Mouse (Mus musculus): ENCODE data around the gene Vasn. TPM values are rescaled to one million over a fixed set of nuclear protein-coding genes. Genes with fewer than 3 reads are reported as not detected.
A peak's percentile ranks its signal among the peaks of the same experiment; 100 is the strongest.

Vasn gene
- polyA plus RNA-seq, 1 experiment from 2014 or later: 2.1 TPM

DNA sequence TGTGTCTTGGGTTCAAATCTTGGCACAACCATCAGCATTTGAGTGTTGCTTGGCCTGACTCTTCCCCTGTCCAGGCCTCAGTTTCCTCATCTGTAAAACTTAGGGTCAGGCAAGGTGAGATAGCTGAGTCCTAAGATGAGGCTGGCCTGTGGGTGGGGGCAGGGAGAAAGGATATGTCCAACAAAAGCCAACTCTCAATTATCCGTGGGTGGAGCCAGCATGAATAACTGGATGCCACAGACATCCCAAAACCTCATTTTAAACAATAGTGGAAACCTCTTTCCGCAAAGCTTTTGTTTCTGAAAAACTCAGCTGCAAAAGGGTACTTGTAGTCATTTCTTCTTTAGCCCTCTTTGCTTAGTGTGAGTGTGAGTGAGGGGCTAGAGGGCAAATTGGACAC, 42.9 kb upstream of the Vasn start:
- Histone ChIP-seq H3K9ac (ENCODE audit: low read length) (peak overlapping the region; percentile 90), H3K4me3 (ENCODE audit: low read depth, low read length) (peak overlapping the region; percentile 73; the same call in 1 of the 2 replicates)

GRCm38 (mm10) chr16:4597296-4597695, 42.4 kb upstream of the Vasn start:
- no peaks in the 10 kb centered on the region for H3K36me3 ChIP-seq (ENCODE audit: control insufficient read depth, insufficient read depth, low read length)
- no peak for DNase-seq (ENCODE audit: low spot score)
- H3K27ac ChIP-seq (ENCODE audit: low read depth, low read length): no peak overlapping the region
- 0 out of 2 replicates have a peak overlapping the region, but pooled peaks have one; percentile 2 for H3K4me3 ChIP-seq (ENCODE audit: low read depth, low read length)
- peaks cover 45% of the 10 kb centered on the region for H3K4me1 ChIP-seq (ENCODE audit: control insufficient read depth, insufficient read depth, low read length)
- peak overlapping the region; percentile 93; the same call in 1 of the 2 replicates for H3K4me2 ChIP-seq (ENCODE audit: low read length)
- 65% methylated on average over 7 of the region's 7 CpGs for WGBS
- no peak for ATAC-seq
- no peaks in the 10 kb centered on the region for H3K9me3 ChIP-seq (replicated peaks; ENCODE audit: control insufficient read depth, low read length)
- peak overlapping the region; percentile 90 for H3K9ac ChIP-seq (ENCODE audit: low read length)
- no peaks in the 10 kb centered on the region for H3K27me3 ChIP-seq (replicated peaks; ENCODE audit: control insufficient read depth, insufficient read depth, low read length)

More for the DNA sequence above, 42.9 kb upstream of the Vasn start:
- peaks cover 42% of the 10 kb centered on the region for H3K4me1 ChIP-seq (ENCODE audit: control insufficient read depth, insufficient read depth, low read length)
- WGBS: 33% methylated on average over 2 of the region's 2 CpGs
- ATAC-seq (no peak), DNase-seq (ENCODE audit: low spot score) (no peak)
- no peaks in the 10 kb centered on the region for H3K27me3 ChIP-seq (replicated peaks; ENCODE audit: control insufficient read depth, insufficient read depth, low read length)
- no peak overlapping the region for H3K27ac ChIP-seq (ENCODE audit: low read depth, low read length)
- H3K36me3 ChIP-seq (ENCODE audit: control insufficient read depth, insufficient read depth, low read length): no peaks in the 10 kb centered on the region
- no peaks in the 10 kb centered on the region for H3K9me3 ChIP-seq (replicated peaks; ENCODE audit: control insufficient read depth, low read length)
- peak overlapping the region; percentile 93 for H3K4me2 ChIP-seq (ENCODE audit: low read length)

DNA sequence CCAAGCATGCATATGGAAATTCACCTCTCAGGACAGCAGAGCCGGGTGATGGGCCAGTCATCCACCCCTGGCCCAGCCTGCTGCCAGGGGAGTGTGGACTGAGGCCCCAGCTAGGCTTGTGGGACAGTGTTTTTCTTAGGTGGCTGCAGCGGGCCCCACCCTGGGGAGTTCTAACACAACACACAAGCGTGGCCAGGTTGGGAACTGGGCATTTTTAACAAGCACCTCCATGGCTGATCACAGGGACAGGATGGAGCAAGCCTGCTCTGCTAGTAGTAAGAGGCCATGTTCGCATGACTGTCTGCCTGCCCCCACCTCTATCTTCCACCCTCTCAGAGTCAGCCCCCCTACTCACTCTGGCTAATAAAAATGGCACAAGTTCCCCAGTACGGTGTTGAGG, 41.7 kb upstream of the Vasn start:
- H3K9ac ChIP-seq (ENCODE audit: low read length): peak overlapping the region; percentile 13; the same call in 1 of the 2 replicates
- H3K4me3 ChIP-seq (ENCODE audit: low read depth, low read length): no peak overlapping the region

DNA sequence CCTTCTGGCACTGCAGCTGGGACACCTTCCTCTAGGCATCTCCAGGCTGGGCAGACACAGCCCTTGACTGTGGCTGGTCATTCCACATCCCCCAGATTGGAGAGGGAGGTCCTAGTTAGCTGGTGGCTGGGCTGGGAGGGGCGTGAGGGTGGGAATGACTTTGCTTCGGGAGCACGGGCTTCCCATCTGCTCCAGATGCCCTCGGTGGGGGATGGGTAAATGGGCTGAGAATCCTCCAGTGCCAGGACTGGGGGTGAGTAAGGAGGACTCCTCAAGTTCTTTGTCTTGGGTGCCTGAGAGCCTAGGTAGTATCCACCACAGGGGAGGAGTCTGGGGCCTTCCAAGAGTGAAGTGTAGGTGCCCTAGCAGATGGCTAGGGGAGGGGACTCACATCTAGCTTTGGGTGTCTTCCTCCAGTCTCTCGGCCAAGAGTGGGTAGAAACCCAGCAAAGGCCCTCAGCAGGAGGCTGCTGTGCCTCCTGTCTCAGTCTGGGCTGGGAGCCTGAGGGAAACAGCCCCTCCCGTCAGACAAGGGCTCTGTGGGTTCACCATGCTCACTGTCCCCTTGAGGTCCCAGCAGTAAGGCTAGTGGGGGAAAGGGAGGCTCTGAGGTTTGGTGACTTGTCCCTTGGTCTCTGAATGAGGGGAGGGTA, 40.7 kb upstream of the Vasn start:
- H3K36me3 ChIP-seq (ENCODE audit: control insufficient read depth, insufficient read depth, low read length): no peaks in the 10 kb centered on the region
- 0 out of 2 replicates have a peak overlapping the region, but pooled peaks have one; percentile 29 for H3K9ac ChIP-seq (ENCODE audit: low read length)
- H3K27ac ChIP-seq (ENCODE audit: low read depth, low read length): peak overlapping the region; percentile 14; the same call in 1 of the 2 replicates
- ATAC-seq (no peak), DNase-seq (ENCODE audit: low spot score) (peak; percentile 33)
- H3K4me2 ChIP-seq (ENCODE audit: low read length): no peak overlapping the region
- WGBS: 29% methylated on average over 6 of the region's 6 CpGs
- no peaks in the 10 kb centered on the region for H3K27me3 ChIP-seq (replicated peaks; ENCODE audit: control insufficient read depth, insufficient read depth, low read length)
- no peaks in the 10 kb centered on the region for H3K9me3 ChIP-seq (replicated peaks; ENCODE audit: control insufficient read depth, low read length)
- H3K4me3 ChIP-seq (ENCODE audit: low read depth, low read length): no peak overlapping the region
- H3K4me1 ChIP-seq (ENCODE audit: control insufficient read depth, insufficient read depth, low read length): peaks cover 48% of the 10 kb centered on the region

More for the DNA sequence above, 41.7 kb upstream of the Vasn start:
- peaks cover 49% of the 10 kb centered on the region for H3K4me1 ChIP-seq (ENCODE audit: control insufficient read depth, insufficient read depth, low read length)
- H3K4me2 ChIP-seq (ENCODE audit: low read length): no peak overlapping the region
- H3K27me3 ChIP-seq (replicated peaks; ENCODE audit: control insufficient read depth, insufficient read depth, low read length): no peaks in the 10 kb centered on the region
- no peak for DNase-seq (ENCODE audit: low spot score)
- WGBS: 66% methylated on average over 5 of the region's 5 CpGs
- ATAC-seq: no peak
- no peaks in the 10 kb centered on the region for H3K36me3 ChIP-seq (ENCODE audit: control insufficient read depth, insufficient read depth, low read length)
- H3K9me3 ChIP-seq (replicated peaks; ENCODE audit: control insufficient read depth, low read length): no peaks in the 10 kb centered on the region
- H3K27ac ChIP-seq (ENCODE audit: low read depth, low read length): no peak overlapping the region

DNA sequence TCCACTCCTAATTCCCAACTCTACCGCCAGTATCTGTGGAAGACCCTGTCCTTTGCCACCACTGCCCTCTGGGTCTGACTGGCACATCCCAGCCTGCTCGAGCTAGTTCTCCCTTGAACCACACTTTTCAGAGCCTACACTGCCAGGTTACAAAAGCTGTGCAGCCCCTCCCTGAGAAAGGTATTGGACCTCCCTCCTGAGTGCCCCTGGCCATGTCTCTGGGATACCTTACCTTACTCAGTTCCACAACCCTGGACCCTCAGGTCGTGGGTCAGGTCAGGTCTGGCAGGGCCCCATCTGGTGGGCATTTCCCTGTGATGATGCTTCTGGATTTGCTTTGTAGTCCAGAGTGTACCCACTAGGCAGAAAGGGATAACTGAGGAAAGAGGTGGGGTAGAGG, 40.1 kb upstream of the Vasn start:
- no peak overlapping the region for H3K4me3 ChIP-seq (ENCODE audit: low read depth, low read length)
- H3K9ac ChIP-seq (ENCODE audit: low read length): no peak overlapping the region
- H3K4me2 ChIP-seq (ENCODE audit: low read length): no peak overlapping the region
- ATAC-seq (no peak), DNase-seq (ENCODE audit: low spot score) (no peak)
- peaks cover 48% of the 10 kb centered on the region for H3K4me1 ChIP-seq (ENCODE audit: control insufficient read depth, insufficient read depth, low read length)
- H3K9me3 ChIP-seq (replicated peaks; ENCODE audit: control insufficient read depth, low read length): no peaks in the 10 kb centered on the region
- 88% methylated on average over 3 of the region's 3 CpGs for WGBS
- no peaks in the 10 kb centered on the region for H3K36me3 ChIP-seq (ENCODE audit: control insufficient read depth, insufficient read depth, low read length)
- no peak overlapping the region for H3K27ac ChIP-seq (ENCODE audit: low read depth, low read length)
- no peaks in the 10 kb centered on the region for H3K27me3 ChIP-seq (replicated peaks; ENCODE audit: control insufficient read depth, insufficient read depth, low read length)

DNA sequence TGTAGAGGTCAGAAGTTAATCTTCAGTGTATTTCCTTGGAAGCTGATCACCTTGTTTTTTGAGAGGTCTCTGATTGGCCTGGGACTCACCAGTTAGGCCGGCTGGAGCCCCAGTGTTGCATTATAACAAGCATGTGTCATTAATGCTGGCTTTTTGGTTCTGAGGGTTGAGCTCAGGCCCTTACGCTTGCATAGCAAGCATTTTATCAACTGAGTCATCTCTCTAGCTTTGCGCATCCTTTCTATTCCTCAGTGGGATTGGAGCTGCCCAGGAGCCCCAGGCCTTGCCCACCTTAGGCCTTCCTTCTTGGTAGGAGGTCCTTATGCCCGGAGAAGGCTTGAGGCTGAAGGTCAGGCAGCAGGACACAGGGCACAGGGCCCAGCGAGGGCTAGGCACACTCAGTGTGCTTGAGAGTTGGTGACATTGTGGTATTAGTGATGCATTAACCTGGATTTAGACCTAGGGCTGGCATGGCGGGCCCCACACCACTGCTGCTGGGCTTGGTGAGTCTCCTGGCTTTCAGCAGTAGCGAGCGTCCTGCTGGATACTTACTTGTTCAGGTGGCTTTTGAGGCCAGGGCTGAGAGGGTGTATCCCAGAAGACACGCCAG, 38.9 kb upstream of the Vasn start:
- Histone ChIP-seq H3K27ac (ENCODE audit: low read depth, low read length) (no peak overlapping the region), H3K9me3 (replicated peaks; ENCODE audit: control insufficient read depth, low read length) (no peaks in the 10 kb centered on the region), H3K36me3 (ENCODE audit: control insufficient read depth, insufficient read depth, low read length) (no peaks in the 10 kb centered on the region), H3K9ac (ENCODE audit: low read length) (no peak overlapping the region), H3K4me1 (ENCODE audit: control insufficient read depth, insufficient read depth, low read length) (peaks cover 48% of the 10 kb centered on the region), H3K27me3 (replicated peaks; ENCODE audit: control insufficient read depth, insufficient read depth, low read length) (no peaks in the 10 kb centered on the region), H3K4me2 (ENCODE audit: low read length) (no peak overlapping the region), H3K4me3 (ENCODE audit: low read depth, low read length) (no peak overlapping the region)
- no peak for ATAC-seq
- WGBS: 83% methylated on average over 9 of the region's 9 CpGs
- DNase-seq (ENCODE audit: low spot score): no peak

GRCm38 (mm10) chr16:4602189-4602588, 37.6 kb upstream of the Vasn start:
- Histone ChIP-seq H3K9ac (ENCODE audit: low read length) (no peak overlapping the region), H3K9me3 (replicated peaks; ENCODE audit: control insufficient read depth, low read length) (no peaks in the 10 kb centered on the region), H3K27ac (ENCODE audit: low read depth, low read length) (peak overlapping the region; percentile 21; the same call in 1 of the 2 replicates)

GRCm38 (mm10) chr16:4602766-4603452, 36.8 kb upstream of the Vasn start:
- ATAC-seq (no peak), DNase-seq (ENCODE audit: low spot score) (no peak)
- 32% methylated on average over 7 of the region's 7 CpGs for WGBS
- Histone ChIP-seq H3K9ac (ENCODE audit: low read length) (no peak overlapping the region), H3K9me3 (replicated peaks; ENCODE audit: control insufficient read depth, low read length) (no peaks in the 10 kb centered on the region), H3K27me3 (replicated peaks; ENCODE audit: control insufficient read depth, insufficient read depth, low read length) (no peaks in the 10 kb centered on the region), H3K4me2 (ENCODE audit: low read length) (no peak overlapping the region), H3K4me3 (ENCODE audit: low read depth, low read length) (no peak overlapping the region), H3K27ac (ENCODE audit: low read depth, low read length) (no peak overlapping the region), H3K4me1 (ENCODE audit: control insufficient read depth, insufficient read depth, low read length) (peaks cover 38% of the 10 kb centered on the region), H3K36me3 (ENCODE audit: control insufficient read depth, insufficient read depth, low read length) (no peaks in the 10 kb centered on the region)

More at GRCm38 (mm10) chr16:4602189-4602588, 37.6 kb upstream of the Vasn start:
- ATAC-seq (no peak), DNase-seq (ENCODE audit: low spot score) (no peak)
- Histone ChIP-seq H3K4me3 (ENCODE audit: low read depth, low read length) (no peak overlapping the region), H3K4me2 (ENCODE audit: low read length) (no peak overlapping the region), H3K4me1 (ENCODE audit: control insufficient read depth, insufficient read depth, low read length) (peaks cover 43% of the 10 kb centered on the region), H3K36me3 (ENCODE audit: control insufficient read depth, insufficient read depth, low read length) (no peaks in the 10 kb centered on the region), H3K27me3 (replicated peaks; ENCODE audit: control insufficient read depth, insufficient read depth, low read length) (no peaks in the 10 kb centered on the region)
- 27% methylated on average over 3 of the region's 3 CpGs for WGBS

Measured in forebrain, embryonic 14.5 days (tissue).